11 mouse cellular contexts compared by ENCODE assay signal in the genomic region with DNA sequence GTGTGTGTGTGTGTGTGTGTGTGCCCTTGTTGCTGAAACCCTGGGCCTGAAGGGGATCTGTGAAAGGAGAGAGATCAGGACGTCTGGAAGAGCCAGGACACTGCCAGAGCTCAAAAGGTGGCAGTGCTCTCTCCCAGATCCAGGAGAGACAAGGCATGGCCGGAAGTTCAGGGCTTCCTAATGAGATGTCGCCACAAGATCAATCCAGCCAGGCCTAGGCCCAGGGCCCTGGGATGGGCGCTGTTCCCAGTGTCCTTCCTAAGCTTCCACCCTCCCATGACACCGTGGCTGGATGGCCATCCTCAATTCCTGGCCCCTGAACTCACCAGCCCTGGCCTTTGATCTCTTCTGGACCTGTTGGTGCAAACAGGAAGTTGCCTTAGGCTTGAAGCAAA. TPM values are rescaled to one million over a fixed set of nuclear protein-coding genes. Genes with fewer than 3 reads are reported as not detected.
A peak's percentile ranks its signal among the peaks of the same experiment; 100 is the strongest.
DNase-seq lines count a peak whose midpoint lies in the region; ATAC-seq lines count a peak whose summit lies in the region.
"Had no signal": no experiment of that assay in that cellular context is flagged by ENCODE, and none has a peak within 500 bp of the region (broad histone marks: within the 10 kb centered on the region; RNA-seq: fewer than 3 reads in every experiment).

No protein-coding gene starts in this region.

- no peak for DNase-seq in heart, adult 18-20 months
- peak; percentile 18 for DNase-seq in R1 (ENCODE audit: low read depth, low spot score)
- no peak for DNase-seq in midbrain, embryonic 11.5 days (ENCODE audit: low spot score, missing footprints)
- no peak for DNase-seq in layer of hippocampus, adult 8-10 months (ENCODE audit: low spot score in 2 of 2)
- no peak for DNase-seq in adrenal gland, postnatal 25 days
- no peak for DNase-seq in T-cell, adult 2 months (ENCODE audit: low spot score)

- H3K4me2 ChIP-seq in heart, embryonic 16.5 days (ENCODE audit: low read depth, low read length) = peak overlapping the region; percentile 77
- H3K4me2 ChIP-seq in hindbrain, embryonic 12.5 days (replicated peaks) = peak overlapping the region; percentile 58
- peak overlapping the region; percentile 49 for H3K4me2 ChIP-seq in midbrain, embryonic 11.5 days

- no peaks in the 10 kb centered on the region for H3K9me3 ChIP-seq in heart, embryonic 16.5 days (replicated peaks; ENCODE audit: control insufficient read depth, low read length)
- no peaks in the 10 kb centered on the region for H3K9me3 ChIP-seq in hindbrain, embryonic 12.5 days (replicated peaks)
- H3K9me3 ChIP-seq in midbrain, embryonic 11.5 days (ENCODE audit: control insufficient read depth, low read length) = no peaks in the 10 kb centered on the region

- peak overlapping the region; percentile 41 for H3K4me3 ChIP-seq in heart, embryonic 16.5 days (ENCODE audit: low read length)
- H3K4me3 ChIP-seq in hindbrain, embryonic 12.5 days = 0 out of 2 replicates have a peak overlapping the region, but pooled peaks have one; percentile 32
- peak overlapping the region; percentile 26 for H3K4me3 ChIP-seq in midbrain, embryonic 11.5 days (ENCODE audit: low read depth, low read length)

- peaks cover 10% of the 10 kb centered on the region for H3K4me1 ChIP-seq in heart, embryonic 16.5 days (ENCODE audit: control insufficient read depth, insufficient read depth, low read length)
- H3K4me1 ChIP-seq in hindbrain, embryonic 12.5 days = peaks cover 24% of the 10 kb centered on the region
- peaks cover 3% of the 10 kb centered on the region; the same call in 1 of the 2 replicates for H3K4me1 ChIP-seq in midbrain, embryonic 11.5 days (ENCODE audit: control insufficient read depth, insufficient read depth, low read length)

- no peak overlapping the region for H3K27ac ChIP-seq in heart, embryonic 16.5 days (ENCODE audit: low read length)
- no peak overlapping the region for H3K27ac ChIP-seq in hindbrain, embryonic 12.5 days
- no peak overlapping the region for H3K27ac ChIP-seq in midbrain, embryonic 11.5 days (ENCODE audit: low read depth, low read length)

- WGBS in heart, embryonic 16.5 days = 28% methylated on average over 5 of the region's 5 CpGs
- 25% methylated on average over 5 of the region's 5 CpGs for WGBS in hindbrain, embryonic 12.5 days
- WGBS in midbrain, embryonic 11.5 days = 21% methylated on average over 5 of the region's 5 CpGs

- no peak for ATAC-seq in heart, embryonic 16.5 days (replicated peaks; ENCODE audit: extremely low read depth, insufficient read depth, low FRiP score)
- no peak for ATAC-seq in hindbrain, embryonic 12.5 days (ENCODE audit: low FRiP score)
- no peak for ATAC-seq in midbrain, embryonic 11.5 days (ENCODE audit: low FRiP score)

- H3K9ac ChIP-seq in heart, embryonic 16.5 days (ENCODE audit: low read length) = peak overlapping the region; percentile 56
- peak overlapping the region; percentile 32; the same call in 1 of the 2 replicates for H3K9ac ChIP-seq in hindbrain, embryonic 12.5 days
- peak overlapping the region; percentile 30; the same call in 1 of the 2 replicates for H3K9ac ChIP-seq in midbrain, embryonic 11.5 days (ENCODE audit: low read length)

- H3K27me3 ChIP-seq in heart, embryonic 16.5 days (ENCODE audit: control insufficient read depth, insufficient read depth, low read length) = peaks cover 16% of the 10 kb centered on the region
- H3K27me3 ChIP-seq in hindbrain, embryonic 12.5 days = peaks cover 21% of the 10 kb centered on the region
- H3K27me3 ChIP-seq in midbrain, embryonic 11.5 days (ENCODE audit: control insufficient read depth, insufficient read depth, low read length) = no peaks in the 10 kb centered on the region; the same call in 1 of the 2 replicates

- no peaks in the 10 kb centered on the region for H3K36me3 ChIP-seq in heart, embryonic 16.5 days (ENCODE audit: control insufficient read depth, insufficient read depth)
- H3K36me3 ChIP-seq in hindbrain, embryonic 12.5 days = no peaks in the 10 kb centered on the region
- H3K36me3 ChIP-seq in midbrain, embryonic 11.5 days (ENCODE audit: control insufficient read depth, insufficient read depth, low read length) = no peaks in the 10 kb centered on the region

RNA-seq across cellular contexts. Expression of gene Tac4, which starts 50.3 kb away (rescaled TPM):
- 0.11 TPM in 1 of 2 replicates, not detected in the other for polyA plus RNA-seq in heart, embryonic 16.5 days (2015; fragmentation: Nextera tagmentation; extraction: Ambion mirVana)
- total RNA-seq in heart, adult 18-20 months (2021) = not detected
- polyA plus RNA-seq in hindbrain, embryonic 12.5 days (2016; fragmentation: Nextera tagmentation; extraction: Ambion mirVana) = 0.18 and 0.22 TPM in 2 replicates
- not detected in 2 replicates for polyA plus RNA-seq in midbrain, embryonic 11.5 days (2014; fragmentation: Nextera tagmentation; extraction: Ambion mirVana)
- not detected for total RNA-seq in layer of hippocampus, adult 8-10 months (2022)
- not detected in 2 replicates for total RNA-seq in adrenal gland, postnatal 25 days (2021)
- total RNA-seq: common myeloid progenitor, adult 5-6 weeks; granulocyte monocyte progenitor cell, adult 5-6 weeks; left cerebral cortex, postnatal 36 days had no signal
